Mouse (Mus musculus): Measurements from ENCODE around the gene C2cd5. TPM values are rescaled to one million over a fixed set of nuclear protein-coding genes. Genes with fewer than 3 reads are reported as not detected.

The C2cd5 gene
- total RNA-seq, 2 experiments from 2014 or later = 19.5 to 34.9 TPM

- peak; percentile 41 for DNase-seq
Observed at GRCm38 (mm10) chr6:143072412-143073014, 27.4 kb downstream of the C2cd5 start.

GRCm38 (mm10) chr6:143070736-143071135, 29.2 kb downstream of the C2cd5 start:
- DNase-seq = no peak

- no peak for DNase-seq
Observed at GRCm38 (mm10) chr6:143070019-143070418, 29.9 kb downstream of the C2cd5 start.

GRCm38 (mm10) chr6:143069606-143070005, 30.3 kb downstream of the C2cd5 start:
- no peak for DNase-seq

GRCm38 (mm10) chr6:143068181-143068915, 31.6 kb downstream of the C2cd5 start:
- no peak for DNase-seq

GRCm38 (mm10) chr6:143067654-143068053, 32.3 kb downstream of the C2cd5 start:
- no peak for DNase-seq

GRCm38 (mm10) chr6:143066859-143067258, 33.1 kb downstream of the C2cd5 start:
- DNase-seq = no peak

GRCm38 (mm10) chr6:143064047-143064446, 35.9 kb downstream of the C2cd5 start:
- DNase-seq = no peak

- no peak for DNase-seq
Observed at GRCm38 (mm10) chr6:143057601-143058000, 42.3 kb downstream of the C2cd5 start.

GRCm38 (mm10) chr6:143051566-143051965, 48.4 kb downstream of the C2cd5 start:
- DNase-seq = no peak

GRCm38 (mm10) chr6:143049791-143050555, 50.0 kb downstream of the C2cd5 start:
- no peak for DNase-seq

- no peak for DNase-seq
Observed at GRCm38 (mm10) chr6:143049117-143049516, 50.8 kb downstream of the C2cd5 start.

GRCm38 (mm10) chr6:143047538-143048258, 52.2 kb downstream of the C2cd5 start:
- no peak for DNase-seq

GRCm38 (mm10) chr6:143041578-143041977, 58.4 kb downstream of the C2cd5 start:
- DNase-seq = no peak

- no peak for DNase-seq
Observed at GRCm38 (mm10) chr6:143035261-143035660, 64.7 kb downstream of the C2cd5 start.

- no peak for DNase-seq
Observed at GRCm38 (mm10) chr6:143034503-143034902, 65.4 kb downstream of the C2cd5 start.

- no peak for DNase-seq
Observed at GRCm38 (mm10) chr6:143030521-143030920, 69.4 kb downstream of the C2cd5 start.

- DNase-seq = no peak
Observed at GRCm38 (mm10) chr6:143027896-143028295, 72.0 kb downstream of the C2cd5 start.

- no peak for DNase-seq
Observed at GRCm38 (mm10) chr6:143027402-143027801, 72.5 kb downstream of the C2cd5 start.

GRCm38 (mm10) chr6:143023691-143024090, 76.2 kb downstream of the C2cd5 start:
- no peak for DNase-seq

- no peak for DNase-seq
Observed at GRCm38 (mm10) chr6:143021756-143022155, 78.2 kb downstream of the C2cd5 start.

- DNase-seq = no peak
Observed at GRCm38 (mm10) chr6:143020647-143021046, 79.3 kb downstream of the C2cd5 start.
